Mouse (Mus musculus) myocyte (in vitro differentiated cells): ENCODE results near the gene Fcnb. TPM values are rescaled to one million over a fixed set of nuclear protein-coding genes. Genes with fewer than 3 reads are reported as not detected.

Experiments
- H3K27me3 ChIP-seq: one replicate; pipeline ENCODE4 v1.6.1; 2011; ENCODE audit not compliant: control insufficient read depth, insufficient read depth, insufficient read length
- H3K36me3 ChIP-seq: one replicate; pipeline ENCODE4 v1.6.1; 2011; ENCODE audit not compliant: control insufficient read depth, insufficient read depth
- H3K4me2 ChIP-seq: one replicate; pipeline ENCODE4 v1.6.1; 2011; ENCODE audit warnings: low read depth, control low read depth
- H3K4me3 ChIP-seq: one replicate; pipeline ENCODE4 v1.5.1; 2011; ENCODE audit warnings: mild to moderate bottlenecking, control low read depth, moderate library complexity
- H3K79me2 ChIP-seq: one replicate; pipeline ENCODE4 v1.6.1; 2011; ENCODE audit not compliant: control insufficient read depth, insufficient read depth
- H3ac ChIP-seq: one replicate; pipeline ENCODE4 v1.6.1; 2011; ENCODE audit not compliant: control insufficient read depth, insufficient read length
- CEBPB ChIP-seq: IDR thresholded peaks from 2 replicates; pipeline ENCODE4 v1.6.1; 2011; ENCODE audit warnings: mild to moderate bottlenecking, moderate library complexity; ENCODE audit not compliant: poor library complexity, insufficient read depth, severe bottlenecking
- E2F4 ChIP-seq: IDR thresholded peaks from one replicate; pipeline ENCODE4 v1.6.1; 2011; ENCODE audit warnings: mild to moderate bottlenecking, control low read depth, moderate library complexity; ENCODE audit not compliant: insufficient read depth
- MAX ChIP-seq: IDR thresholded peaks from one replicate; pipeline ENCODE4 v1.6.1; 2011; ENCODE audit warnings: low read depth, mild to moderate bottlenecking, control low read depth
- POLR2A ChIP-seq: IDR thresholded peaks from one replicate; pipeline ENCODE4 v1.6.1; 2011; ENCODE audit warnings: low read depth, mild to moderate bottlenecking, control low read depth, moderate library complexity; ENCODE audit not compliant: insufficient read length
- POLR2AphosphoS2 ChIP-seq: IDR thresholded peaks from one replicate; pipeline ENCODE4 v1.6.1; 2011; ENCODE audit warnings: low read depth, control low read depth; ENCODE audit not compliant: insufficient read length
- REST ChIP-seq: IDR thresholded peaks from one replicate; pipeline ENCODE4 v1.6.1; 2011; ENCODE audit warnings: mild to moderate bottlenecking, control low read depth, moderate library complexity; ENCODE audit not compliant: insufficient read depth, insufficient read length
- TCF12 ChIP-seq: IDR thresholded peaks from one replicate; pipeline ENCODE4 v1.6.1; 2011; ENCODE audit warnings: mild to moderate bottlenecking, control low read depth; ENCODE audit not compliant: poor library complexity, insufficient read depth, severe bottlenecking
- USF1 ChIP-seq: IDR thresholded peaks from one replicate; pipeline ENCODE4 v1.6.1; 2011; ENCODE audit warnings: low read depth, mild to moderate bottlenecking, control low read depth, moderate library complexity
- polyA plus RNA-seq: library from polyadenylated mRNA; unstranded; fragments of >200 nt; fragmentation: generic; extraction: Trizol; gene quantifications from one replicate; pipeline ENCODE4 v1.2.1, GENCODE M21; 2012; ENCODE audit warnings: missing spikeins

Gene Fcnb
- polyA plus RNA-seq, 1 experiment, result not detected

DNA sequence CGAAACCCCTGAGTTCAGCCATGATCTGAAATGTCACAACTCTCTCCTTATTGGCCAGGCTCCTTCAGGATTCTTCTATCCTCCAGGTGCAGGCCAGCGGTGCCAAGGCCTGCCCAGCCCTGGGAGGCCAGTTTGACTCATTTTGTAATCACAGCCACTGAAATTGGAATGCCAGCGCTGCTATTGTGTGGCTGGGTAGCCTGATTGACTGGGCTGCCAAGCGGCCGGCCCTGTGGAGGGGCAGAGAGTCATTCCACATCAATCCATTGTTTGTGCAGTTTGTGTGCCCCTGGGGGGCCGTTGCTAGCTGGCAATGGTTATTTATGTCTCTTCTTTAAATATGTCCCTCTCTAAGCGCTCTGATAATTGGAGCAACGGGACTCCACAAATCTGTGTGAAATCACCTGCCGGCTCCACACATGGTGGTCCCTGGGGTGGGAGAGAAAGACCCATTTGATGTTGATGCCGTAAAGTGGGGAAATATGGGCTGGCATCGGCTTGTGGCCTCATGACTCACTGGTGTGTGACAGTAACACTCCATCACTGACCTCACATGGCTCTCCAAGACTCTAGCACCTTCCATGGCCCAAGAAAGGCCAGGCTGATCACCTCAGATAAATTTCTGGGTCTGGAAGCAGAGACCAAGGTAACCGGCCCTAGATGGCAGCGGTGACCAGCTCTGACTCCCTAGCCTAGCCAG, 50.5 kb downstream of the Fcnb start:
- no peak overlapping the region for H3ac ChIP-seq
- H3K4me3 ChIP-seq, result no peak overlapping the region
- no peak overlapping the region for H3K4me2 ChIP-seq
- no peak for TF ChIP-seq MAX
- TF ChIP-seq USF1, result no peak
- TF ChIP-seq CEBPB, result no peak
- no peak for TF ChIP-seq REST
- no peak for TF ChIP-seq TCF12
- no peak for TF ChIP-seq POLR2A
- no peak for TF ChIP-seq POLR2AphosphoS2
- H3K36me3 ChIP-seq, result peaks cover 46% of the 10 kb centered on the region
- no peaks in the 10 kb centered on the region for H3K27me3 ChIP-seq
- H3K79me2 ChIP-seq, result no peaks in the 10 kb centered on the region

DNA sequence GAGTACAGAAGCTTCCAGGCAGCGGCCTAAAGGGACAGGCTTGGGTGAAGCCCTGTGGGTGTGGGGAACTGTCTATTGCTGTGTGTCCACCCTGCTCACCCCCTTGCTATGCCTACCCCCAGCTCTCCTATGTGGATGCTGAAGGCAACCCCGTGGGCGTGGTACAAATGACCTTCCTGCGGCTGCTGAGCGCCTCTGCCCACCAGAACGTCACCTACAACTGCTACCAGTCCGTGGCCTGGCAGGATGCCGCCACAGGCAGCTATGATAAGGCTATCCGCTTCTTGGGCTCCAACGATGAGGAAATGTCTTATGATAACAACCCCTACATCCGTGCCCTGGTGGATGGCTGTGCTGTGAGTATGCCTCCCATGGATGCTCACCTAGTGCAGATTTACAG, 52.2 kb downstream of the Fcnb start:
- H3K4me3 ChIP-seq, result no peak overlapping the region
- no peak overlapping the region for H3K4me2 ChIP-seq
- H3ac ChIP-seq, result no peak overlapping the region
- no peaks in the 10 kb centered on the region for H3K79me2 ChIP-seq
- H3K36me3 ChIP-seq, result peaks cover 63% of the 10 kb centered on the region
- TF ChIP-seq POLR2AphosphoS2, result peak; percentile 38
- no peak for TF ChIP-seq POLR2A
- H3K27me3 ChIP-seq, result no peaks in the 10 kb centered on the region

- Histone ChIP-seq H3K4me3 (no peak overlapping the region), H3K36me3 (peaks cover 69% of the 10 kb centered on the region), H3K4me2 (no peak overlapping the region), H3K27me3 (no peaks in the 10 kb centered on the region), H3ac (no peak overlapping the region), H3K79me2 (no peaks in the 10 kb centered on the region)
- TF ChIP-seq REST (no peak), POLR2AphosphoS2 (peak; percentile 34), E2F4 (no peak)
Measured at GRCm38 (mm10) chr2:28031860-28032259, 52.8 kb downstream of the Fcnb start.

Other genes with a start within 250 kb of the Fcnb start
- 172 TPM for gene Col5a1, start 198.5 kb downstream of the Fcnb start, polyA plus RNA-seq
- gene Olfm1, start 108.1 kb upstream of the Fcnb start, polyA plus RNA-seq, result 57.5 TPM